ENCODE assay signal across 19 mouse cellular contexts in the genomic region with DNA sequence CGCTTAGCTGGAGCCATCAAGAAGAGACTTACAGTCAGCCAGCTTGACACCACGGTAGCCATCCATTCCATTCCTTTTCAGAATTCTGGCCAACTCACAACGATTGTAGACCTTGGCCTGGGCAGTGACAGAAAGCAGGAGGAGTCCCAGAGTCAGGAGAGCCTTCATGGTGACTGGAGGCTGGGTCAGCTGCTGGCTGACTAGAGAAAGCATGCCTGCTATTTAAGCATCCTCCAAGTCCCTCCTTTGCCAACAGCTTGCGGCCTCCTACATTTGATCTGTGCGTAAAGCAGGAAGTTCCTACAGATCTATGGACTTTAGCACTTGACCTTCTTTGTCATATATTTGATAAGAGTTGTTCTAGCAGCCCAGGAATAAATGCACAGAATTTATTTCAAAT. TPM values are rescaled to one million over a fixed set of nuclear protein-coding genes. Genes with fewer than 3 reads are reported as not detected.
DNase-seq lines count a peak whose midpoint lies in the region; ATAC-seq lines count a peak whose summit lies in the region.
"Had no signal": no experiment of that assay in that cellular context is flagged by ENCODE, and none has a peak within 500 bp of the region (broad histone marks: within the 10 kb centered on the region; RNA-seq: fewer than 3 reads in every experiment).

A gene (minus strand): TSS at position 198 of the 400 bp plus-strand sequence.

- H3K4me3 ChIP-seq in forebrain, embryonic 16.5 days (replicated peaks; ENCODE audit: low read length) = no peak within 1 kb of the TSS
- H3K4me3 ChIP-seq: embryonic facial prominence, embryonic 10.5 days; erythroblast, embryonic 14.5 days; forebrain, embryonic 15.5 days; kidney, embryonic 15.5 days; limb, embryonic 10.5 days; liver, embryonic 12.5 days; midbrain, embryonic 13.5 days had no signal

- no peak for DNase-seq in heart, postnatal 25 days (ENCODE audit: low spot score)
- no peak for DNase-seq in heart, postnatal 4 days
- peak; percentile 32 for DNase-seq in adrenal gland, postnatal 14 days
- DNase-seq in gonadal fat pad, adult 2 months (ENCODE audit: low read depth) = no peak
- DNase-seq in lung, postnatal 36 days = peak; percentile 49
- DNase-seq in spleen, postnatal 14 days (ENCODE audit: low spot score in 2 of 2) = no peak
- DNase-seq: cerebellum, adult 11-12 months; cerebellum, postnatal 36 days; thymus, adult 18-20 months had no signal

- H3K9me3 ChIP-seq in forebrain, embryonic 16.5 days (ENCODE audit: control insufficient read depth, low read length) = no peaks in the 10 kb centered on the region
- H3K9me3 ChIP-seq: embryonic facial prominence, embryonic 10.5 days; forebrain, embryonic 15.5 days; kidney, embryonic 15.5 days; limb, embryonic 10.5 days; liver, embryonic 12.5 days; midbrain, embryonic 13.5 days had no signal

- no peak within 1 kb of the TSS for H3K4me2 ChIP-seq in forebrain, embryonic 16.5 days (ENCODE audit: low read length)
- H3K4me2 ChIP-seq: forebrain, embryonic 15.5 days; kidney, embryonic 15.5 days; liver, embryonic 12.5 days; midbrain, embryonic 13.5 days had no signal

- H3K27ac ChIP-seq in forebrain, embryonic 16.5 days (ENCODE audit: low read length) = no peak within 1 kb of the TSS
- H3K27ac ChIP-seq: embryonic facial prominence, embryonic 10.5 days; forebrain, embryonic 15.5 days; hindbrain, postnatal 0 days; kidney, embryonic 15.5 days; limb, embryonic 10.5 days; liver, embryonic 12.5 days; macrophage; midbrain, embryonic 13.5 days had no signal

- H3K9ac ChIP-seq in forebrain, embryonic 16.5 days (replicated peaks; ENCODE audit: low read depth, low read length) = no peak within 1 kb of the TSS
- H3K9ac ChIP-seq: forebrain, embryonic 15.5 days; kidney, embryonic 15.5 days; liver, embryonic 12.5 days; midbrain, embryonic 13.5 days had no signal

- intact Hi-C loops in heart, postnatal 25 days (cut with DNase I) = no loop called here

- no peaks in the 10 kb centered on the region for H3K36me3 ChIP-seq in forebrain, embryonic 16.5 days (ENCODE audit: control insufficient read depth, insufficient read depth)
- H3K36me3 ChIP-seq: embryonic facial prominence, embryonic 10.5 days; forebrain, embryonic 15.5 days; kidney, embryonic 15.5 days; limb, embryonic 10.5 days; liver, embryonic 12.5 days; midbrain, embryonic 13.5 days had no signal

- WGBS in forebrain, embryonic 16.5 days = 85% methylated on average over 5 of the region's 5 CpGs

- no peaks in the 10 kb centered on the region for H3K27me3 ChIP-seq in forebrain, embryonic 16.5 days (replicated peaks; ENCODE audit: control insufficient read depth, insufficient read depth, low read length)
- H3K27me3 ChIP-seq: forebrain, embryonic 15.5 days; kidney, embryonic 15.5 days; liver, embryonic 12.5 days; midbrain, embryonic 13.5 days had no signal

- no peaks in the 10 kb centered on the region for H3K4me1 ChIP-seq in forebrain, embryonic 16.5 days (replicated peaks; ENCODE audit: control insufficient read depth, insufficient read depth, low read length)
- H3K4me1 ChIP-seq: embryonic facial prominence, embryonic 10.5 days; forebrain, embryonic 15.5 days; limb, embryonic 10.5 days; liver, embryonic 12.5 days; midbrain, embryonic 13.5 days had no signal

- ATAC-seq in forebrain, embryonic 16.5 days = no peak
- ATAC-seq: forebrain, embryonic 15.5 days; hindbrain, postnatal 0 days; liver, embryonic 12.5 days; midbrain, embryonic 13.5 days had no signal

RNA-seq across cellular contexts. Expression of the gene that starts here (rescaled TPM):
- total RNA-seq in heart, postnatal 25 days (2021) = 10 to 100 TPM; 10.8 to 14.0 TPM
- total RNA-seq in heart, postnatal 4 days (2021) = 1 to 10 TPM; 1.8 to 2.2 TPM
- 7.3 and 26.9 TPM in 2 replicates for total RNA-seq in adrenal gland, postnatal 14 days (2021)
- polyA plus RNA-seq in gonadal fat pad, adult 2 months (2012; rRNA removed) = 25.2 and 35.7 TPM in 2 replicates
- polyA plus RNA-seq in forebrain, embryonic 16.5 days (2015; fragmentation: Nextera tagmentation; extraction: Ambion mirVana) = not detected in 2 replicates
- polyA plus RNA-seq: embryonic facial prominence, embryonic 10.5 days; erythroblast, embryonic 14.5 days; forebrain, embryonic 15.5 days; hindbrain, postnatal 0 days; kidney, embryonic 15.5 days; limb, embryonic 10.5 days; liver, embryonic 12.5 days; midbrain, embryonic 13.5 days had no signal

Comparison
In these comparisons a context has a peak if more than half of its experiments do, and no peak if none do; other contexts are left out.
1. RNA of the gene that starts here (polyA plus RNA-seq): 25.2 to 35.7 TPM in gonadal fat pad, adult 2 months; not detected in forebrain, embryonic 16.5 days; every median in the first group is over 10 times any median in the second.
2. DNase-seq: peak in adrenal gland, postnatal 14 days (single experiment) and lung, postnatal 36 days (single experiment); none in heart, postnatal 25 days (single experiment), heart, postnatal 4 days (single experiment), gonadal fat pad, adult 2 months (single experiment) and spleen, postnatal 14 days (0 of 2).